Mouse (Mus musculus): ENCODE measurements around the gene Fbxl7. TPM values are rescaled to one million over a fixed set of nuclear protein-coding genes. Genes with fewer than 3 reads are reported as not detected.
A peak's percentile ranks its signal among the peaks of the same experiment; 100 is the strongest.

Gene Fbxl7
- polyA plus RNA-seq, 1 experiment from 2014 or later: 9.4 TPM

- H3K9me3 ChIP-seq: no peaks in the 10 kb centered on the region
- WGBS: 89% methylated on average over 9 of the region's 9 CpGs
- H3K36me3 ChIP-seq (replicated peaks): no peaks in the 10 kb centered on the region
- H3K27ac ChIP-seq: no peak overlapping the region
- no peak for ATAC-seq (replicated peaks)
- no peaks in the 10 kb centered on the region for H3K4me1 ChIP-seq
- H3K27me3 ChIP-seq (replicated peaks): no peaks in the 10 kb centered on the region
- H3K4me3 ChIP-seq: no peak overlapping the region
- H3K4me2 ChIP-seq: no peak overlapping the region
- no peak overlapping the region for H3K9ac ChIP-seq
Measured at GRCm38 (mm10) chr15:26682279-26682678, 213.1 kb downstream of the Fbxl7 start.

DNA sequence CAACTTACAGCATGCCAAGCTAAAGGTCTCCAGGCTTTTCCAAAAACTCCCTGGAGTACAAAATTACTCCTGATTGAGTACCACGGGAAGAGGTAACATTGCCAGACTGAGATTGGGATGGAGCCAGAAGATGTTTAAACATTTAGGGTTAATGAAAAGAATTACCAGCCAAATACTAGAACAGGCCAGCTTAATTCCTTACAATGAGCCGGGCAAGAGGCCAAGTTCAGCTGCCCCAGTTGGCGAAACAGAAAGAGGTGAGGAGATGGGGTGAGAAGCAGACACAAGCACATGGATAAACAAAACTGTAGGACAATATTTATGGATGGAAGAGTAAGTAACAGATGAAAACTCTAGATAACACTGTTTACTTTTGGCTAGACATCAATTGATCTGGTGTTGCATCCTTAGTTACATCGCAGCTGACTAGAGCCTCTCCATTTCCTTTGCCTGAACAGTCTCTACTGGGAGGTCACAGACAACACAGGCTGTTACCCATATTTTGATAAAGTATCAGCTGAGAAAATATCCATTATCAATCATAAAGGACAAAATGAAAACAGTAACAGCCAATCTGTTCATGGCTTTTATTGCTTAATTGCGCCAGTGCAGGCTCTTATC is 222.0 kb downstream of the Fbxl7 start:
- H3K4me2 ChIP-seq: no peak overlapping the region
- no peak overlapping the region for H3K27ac ChIP-seq
- WGBS: 62% methylated on average over 5 of the region's 5 CpGs
- no peak for ATAC-seq (replicated peaks)
- H3K4me3 ChIP-seq: no peak overlapping the region
- H3K36me3 ChIP-seq (replicated peaks): no peaks in the 10 kb centered on the region
- no peaks in the 10 kb centered on the region for H3K4me1 ChIP-seq
- H3K9ac ChIP-seq: no peak overlapping the region
- no peaks in the 10 kb centered on the region for H3K9me3 ChIP-seq
- no peaks in the 10 kb centered on the region for H3K27me3 ChIP-seq (replicated peaks)

- peaks cover 4% of the 10 kb centered on the region; the same call in 1 of the 2 replicates for H3K4me1 ChIP-seq
- no peak overlapping the region for H3K4me2 ChIP-seq
- no peak overlapping the region for H3K9ac ChIP-seq
- H3K9me3 ChIP-seq: no peaks in the 10 kb centered on the region
- 66% methylated on average over 8 of the region's 8 CpGs for WGBS
- no peak overlapping the region for H3K4me3 ChIP-seq
- ATAC-seq (replicated peaks): 0 out of 2 replicates have a peak, but pooled peaks have one; percentile 33
- no peaks in the 10 kb centered on the region for H3K36me3 ChIP-seq (replicated peaks)
- H3K27ac ChIP-seq: no peak overlapping the region
- H3K27me3 ChIP-seq (replicated peaks): no peaks in the 10 kb centered on the region
Measured at GRCm38 (mm10) chr15:26654988-26655387, 240.4 kb downstream of the Fbxl7 start.

GRCm38 (mm10) chr15:26642563-26642962 is 252.8 kb downstream of the Fbxl7 start:
- H3K4me2 ChIP-seq: no peak overlapping the region
- H3K9ac ChIP-seq: no peak overlapping the region
- ATAC-seq (replicated peaks): no peak
- no peaks in the 10 kb centered on the region for H3K27me3 ChIP-seq (replicated peaks)
- no peaks in the 10 kb centered on the region for H3K4me1 ChIP-seq
- no peaks in the 10 kb centered on the region for H3K9me3 ChIP-seq
- H3K4me3 ChIP-seq: no peak overlapping the region
- 93% methylated on average over 4 of the region's 4 CpGs for WGBS
- H3K27ac ChIP-seq: no peak overlapping the region
- H3K36me3 ChIP-seq (replicated peaks): no peaks in the 10 kb centered on the region

DNA sequence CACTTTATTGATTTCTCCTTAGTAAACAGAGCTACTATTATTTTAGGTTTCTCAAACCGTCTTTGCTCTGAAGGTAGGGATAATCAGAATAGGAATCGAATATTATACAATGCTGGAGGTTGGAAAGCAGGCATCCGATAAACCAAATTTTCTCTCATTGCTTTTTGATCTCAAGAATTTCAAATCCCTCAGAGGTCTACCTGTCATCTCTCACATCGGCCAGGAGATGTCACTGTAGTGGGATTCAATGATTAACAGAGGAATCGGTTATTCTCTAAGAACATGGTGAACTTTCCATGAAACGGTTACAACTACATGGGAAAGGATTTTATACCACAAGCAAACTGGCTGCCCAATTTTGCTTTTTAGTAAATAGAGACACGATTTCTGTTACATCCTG is 255.7 kb downstream of the Fbxl7 start:
- H3K9me3 ChIP-seq: no peaks in the 10 kb centered on the region
- no peak for ATAC-seq (replicated peaks)
- H3K4me2 ChIP-seq: no peak overlapping the region
- no peak overlapping the region for H3K4me3 ChIP-seq
- no peak overlapping the region for H3K27ac ChIP-seq
- no peaks in the 10 kb centered on the region for H3K36me3 ChIP-seq (replicated peaks)
- no peak overlapping the region for H3K9ac ChIP-seq
- WGBS: 74% methylated on average over 7 of the region's 7 CpGs
- H3K27me3 ChIP-seq (replicated peaks): no peaks in the 10 kb centered on the region
- H3K4me1 ChIP-seq: no peaks in the 10 kb centered on the region

GRCm38 (mm10) chr15:26635591-26635990 is 259.8 kb downstream of the Fbxl7 start:
- Histone ChIP-seq H3K4me2 (no peak overlapping the region), H3K27ac (no peak overlapping the region), H3K36me3 (replicated peaks) (no peaks in the 10 kb centered on the region), H3K9me3 (no peaks in the 10 kb centered on the region), H3K4me3 (no peak overlapping the region), H3K27me3 (replicated peaks) (no peaks in the 10 kb centered on the region), H3K4me1 (no peaks in the 10 kb centered on the region), H3K9ac (no peak overlapping the region)
- WGBS: 86% methylated on average over 5 of the region's 5 CpGs
- ATAC-seq (replicated peaks): no peak

GRCm38 (mm10) chr15:26628181-26628580 is 267.2 kb downstream of the Fbxl7 start:
- H3K4me1 ChIP-seq: no peaks in the 10 kb centered on the region
- H3K4me2 ChIP-seq: no peak overlapping the region
- H3K9ac ChIP-seq: no peak overlapping the region
- 29% methylated on average over 2 of the region's 2 CpGs for WGBS
- no peaks in the 10 kb centered on the region for H3K36me3 ChIP-seq (replicated peaks)
- ATAC-seq (replicated peaks): no peak
- H3K27me3 ChIP-seq (replicated peaks): no peaks in the 10 kb centered on the region
- H3K9me3 ChIP-seq: no peaks in the 10 kb centered on the region
- H3K4me3 ChIP-seq: no peak overlapping the region
- no peak overlapping the region for H3K27ac ChIP-seq

DNA sequence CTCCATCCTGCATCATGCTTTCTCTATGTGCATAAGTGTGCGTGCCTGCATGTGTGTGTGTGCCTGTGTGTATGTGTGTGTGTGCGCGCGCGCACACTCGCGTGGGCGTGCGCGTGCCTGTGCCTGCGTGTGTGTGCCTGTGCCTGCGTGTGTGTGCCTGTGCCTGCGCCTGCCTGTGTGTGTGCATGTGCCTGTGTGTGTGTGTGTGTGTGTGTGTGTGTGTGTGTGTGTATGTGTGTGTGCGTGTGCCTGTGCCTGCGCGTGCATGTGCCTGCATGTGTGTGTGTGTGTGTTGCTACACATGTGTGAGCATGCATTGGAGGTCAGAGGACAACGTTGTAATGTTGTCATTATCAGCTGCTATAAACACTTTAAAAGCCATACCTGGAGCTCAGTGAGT is 272.1 kb downstream of the Fbxl7 start:
- no peaks in the 10 kb centered on the region for H3K27me3 ChIP-seq (replicated peaks)
- H3K4me3 ChIP-seq: no peak overlapping the region
- no peaks in the 10 kb centered on the region for H3K36me3 ChIP-seq (replicated peaks)
- ATAC-seq (replicated peaks): 0 out of 2 replicates have a peak, but pooled peaks have one; percentile 22
- H3K9ac ChIP-seq: no peak overlapping the region
- no peak overlapping the region for H3K27ac ChIP-seq
- H3K4me1 ChIP-seq: peaks cover 7% of the 10 kb centered on the region; the same call in 1 of the 2 replicates
- no peaks in the 10 kb centered on the region for H3K9me3 ChIP-seq
- 96% methylated on average over 17 of the region's 17 CpGs for WGBS
- no peak overlapping the region for H3K4me2 ChIP-seq

- H3K4me2 ChIP-seq: no peak overlapping the region
- 18% methylated on average over 5 of the region's 5 CpGs for WGBS
Measured at GRCm38 (mm10) chr15:26620279-26620678, 275.1 kb downstream of the Fbxl7 start.

DNA sequence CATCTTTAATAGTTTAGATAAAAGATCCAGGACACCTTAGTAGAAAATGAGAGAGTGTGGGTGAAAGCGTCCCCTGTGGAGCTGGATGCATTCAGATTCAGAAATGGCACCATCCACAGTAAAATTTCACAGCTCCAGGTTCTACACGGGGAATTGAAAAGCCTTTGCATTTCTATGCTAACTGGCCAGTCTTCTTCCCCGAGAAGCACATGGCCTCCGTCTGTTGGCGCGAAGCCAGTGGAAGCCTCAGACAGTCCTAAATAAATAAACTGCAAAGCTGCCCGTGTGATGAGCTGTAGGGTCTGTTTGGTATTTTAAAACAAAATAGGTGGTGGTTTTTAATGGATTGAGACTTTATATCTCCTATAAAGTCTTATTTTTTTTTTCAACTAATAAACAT is 276.2 kb downstream of the Fbxl7 start:
- H3K4me3 ChIP-seq: no peak overlapping the region
- no peak overlapping the region for H3K4me2 ChIP-seq
- H3K9me3 ChIP-seq: no peaks in the 10 kb centered on the region
- ATAC-seq (replicated peaks): no peak
- no peaks in the 10 kb centered on the region for H3K36me3 ChIP-seq (replicated peaks)
- 42% methylated on average over 7 of the region's 7 CpGs for WGBS
- peaks cover 7% of the 10 kb centered on the region; the same call in 1 of the 2 replicates for H3K4me1 ChIP-seq
- no peak overlapping the region for H3K27ac ChIP-seq
- no peak overlapping the region for H3K9ac ChIP-seq
- H3K27me3 ChIP-seq (replicated peaks): no peaks in the 10 kb centered on the region

More at GRCm38 (mm10) chr15:26620279-26620678, 275.1 kb downstream of the Fbxl7 start:
- peaks cover 7% of the 10 kb centered on the region; the same call in 1 of the 2 replicates for H3K4me1 ChIP-seq
- no peaks in the 10 kb centered on the region for H3K36me3 ChIP-seq (replicated peaks)
- H3K9ac ChIP-seq: no peak overlapping the region
- H3K4me3 ChIP-seq: no peak overlapping the region
- H3K27me3 ChIP-seq (replicated peaks): no peaks in the 10 kb centered on the region
- ATAC-seq (replicated peaks): peak; percentile 84
- no peak overlapping the region for H3K27ac ChIP-seq
- no peaks in the 10 kb centered on the region for H3K9me3 ChIP-seq

DNA sequence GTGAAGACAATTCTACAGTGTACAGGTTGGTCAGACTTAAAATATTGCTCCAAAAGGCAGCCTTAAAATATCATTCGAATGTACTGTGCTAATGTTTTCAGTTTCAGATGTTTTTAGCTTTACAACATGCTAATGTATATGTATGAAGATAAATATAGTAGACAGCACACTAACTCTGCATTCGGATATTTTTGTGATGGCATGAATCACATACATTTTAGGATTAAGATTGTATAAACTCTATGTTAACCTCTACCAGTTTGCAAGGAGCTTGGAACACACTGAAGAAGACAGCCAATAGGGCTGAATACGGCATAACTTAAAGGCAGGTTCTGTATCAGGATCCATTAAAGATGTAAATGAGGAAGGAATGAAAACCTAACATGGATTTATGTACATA is 299.1 kb downstream of the Fbxl7 start:
- no peak for ATAC-seq (replicated peaks)
- Histone ChIP-seq H3K27me3 (replicated peaks) (no peaks in the 10 kb centered on the region), H3K4me2 (no peak overlapping the region), H3K27ac (no peak overlapping the region), H3K9ac (no peak overlapping the region), H3K4me1 (no peaks in the 10 kb centered on the region), H3K36me3 (replicated peaks) (no peaks in the 10 kb centered on the region), H3K4me3 (no peak overlapping the region), H3K9me3 (no peaks in the 10 kb centered on the region)
- WGBS: 94% methylated on average over 3 of the region's 3 CpGs

GRCm38 (mm10) chr15:26579947-26580709 is 315.3 kb downstream of the Fbxl7 start:
- Histone ChIP-seq H3K4me1 (no peaks in the 10 kb centered on the region), H3K9me3 (no peaks in the 10 kb centered on the region), H3K27ac (no peak overlapping the region), H3K27me3 (replicated peaks) (no peaks in the 10 kb centered on the region), H3K4me2 (no peak overlapping the region), H3K36me3 (replicated peaks) (no peaks in the 10 kb centered on the region), H3K9ac (no peak overlapping the region), H3K4me3 (no peak overlapping the region)
- no peak for ATAC-seq (replicated peaks)
- WGBS: 84% methylated on average over 8 of the region's 8 CpGs

DNA sequence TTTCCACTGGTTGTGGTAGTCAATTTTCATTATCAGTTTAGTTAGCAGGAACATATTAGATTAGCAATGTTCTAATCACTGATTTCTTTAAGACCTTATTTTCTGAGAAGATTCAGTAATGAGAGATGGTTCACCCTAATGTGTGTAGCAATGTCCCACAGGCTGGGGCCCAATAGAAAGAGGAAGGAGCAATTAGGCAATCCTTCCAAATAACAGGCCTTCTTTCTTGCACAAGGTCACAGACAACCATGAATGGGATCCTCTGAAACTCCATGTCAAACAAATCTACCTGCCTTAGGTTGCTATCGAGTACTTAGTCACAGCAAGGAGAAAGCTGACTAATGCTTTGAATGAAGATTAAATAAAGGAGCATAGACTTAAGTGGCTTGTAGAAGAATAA is 316.9 kb downstream of the Fbxl7 start:
- H3K4me3 ChIP-seq: no peak overlapping the region
- H3K4me2 ChIP-seq: no peak overlapping the region
- no peaks in the 10 kb centered on the region for H3K36me3 ChIP-seq (replicated peaks)
- H3K4me1 ChIP-seq: no peaks in the 10 kb centered on the region
- H3K9me3 ChIP-seq: no peaks in the 10 kb centered on the region
- no peaks in the 10 kb centered on the region for H3K27me3 ChIP-seq (replicated peaks)
- ATAC-seq (replicated peaks): no peak
- no peak overlapping the region for H3K9ac ChIP-seq
- WGBS: 90% methylated on average over 1 of the region's 1 CpGs
- no peak overlapping the region for H3K27ac ChIP-seq
